Mouse (Mus musculus) urinary bladder, postnatal 10 days (tissue): Measurements from ENCODE around the gene Pde11a.

ENCODE experiments used
- DNase-seq: peaks from one replicate; pipeline ENCODE4 v3.0.0; 2022; ENCODE audit warnings: low spot score

Pde11a gene

GRCm38 (mm10) chr2:76158973-76159372 is 179.6 kb downstream of the Pde11a start:
- DNase-seq = no peak

- DNase-seq = no peak
Observed at GRCm38 (mm10) chr2:76141136-76141535, 197.4 kb downstream of the Pde11a start.

GRCm38 (mm10) chr2:76132983-76133382 is 205.6 kb downstream of the Pde11a start:
- no peak for DNase-seq

- no peak for DNase-seq
Observed at GRCm38 (mm10) chr2:76129933-76130627, 208.5 kb downstream of the Pde11a start.

- DNase-seq = no peak
Observed at GRCm38 (mm10) chr2:76129058-76129437, 209.5 kb downstream of the Pde11a start.

- no peak for DNase-seq
Observed at GRCm38 (mm10) chr2:76128105-76129057, 210.2 kb downstream of the Pde11a start.

GRCm38 (mm10) chr2:76126651-76127050 is 211.9 kb downstream of the Pde11a start:
- DNase-seq = no peak

GRCm38 (mm10) chr2:76124821-76125220 is 213.8 kb downstream of the Pde11a start:
- no peak for DNase-seq

- DNase-seq = no peak
Observed at GRCm38 (mm10) chr2:76122167-76122566, 216.4 kb downstream of the Pde11a start.

GRCm38 (mm10) chr2:76119848-76120247 is 218.7 kb downstream of the Pde11a start:
- DNase-seq = no peak

- no peak for DNase-seq
Observed at GRCm38 (mm10) chr2:76118491-76118890, 220.1 kb downstream of the Pde11a start.

- DNase-seq = no peak
Observed at GRCm38 (mm10) chr2:76117219-76117618, 221.4 kb downstream of the Pde11a start.

GRCm38 (mm10) chr2:76115696-76116095 is 222.9 kb downstream of the Pde11a start:
- no peak for DNase-seq

- no peak for DNase-seq
Observed at GRCm38 (mm10) chr2:76114734-76115133, 223.8 kb downstream of the Pde11a start.

- DNase-seq = no peak
Observed at GRCm38 (mm10) chr2:76109653-76110052, 228.9 kb downstream of the Pde11a start.

GRCm38 (mm10) chr2:76101889-76102602 is 236.5 kb downstream of the Pde11a start:
- no peak for DNase-seq

GRCm38 (mm10) chr2:76100597-76100996 is 238.0 kb downstream of the Pde11a start:
- no peak for DNase-seq

- DNase-seq = no peak
Observed at GRCm38 (mm10) chr2:76099726-76100347, 238.7 kb downstream of the Pde11a start.

- DNase-seq = no peak
Observed at GRCm38 (mm10) chr2:76098381-76098780, 240.2 kb downstream of the Pde11a start.

GRCm38 (mm10) chr2:76097847-76098246 is 240.7 kb downstream of the Pde11a start:
- no peak for DNase-seq

GRCm38 (mm10) chr2:76097284-76097683 is 241.3 kb downstream of the Pde11a start:
- no peak for DNase-seq

- DNase-seq = no peak
Observed at GRCm38 (mm10) chr2:76095861-76096260, 242.7 kb downstream of the Pde11a start.
